Mouse (Mus musculus): Measurements from ENCODE around the gene Prr5. TPM values are rescaled to one million over a fixed set of nuclear protein-coding genes. Genes with fewer than 3 reads are reported as not detected.
"Not testable (repeated sequence)": the region's sequence is repeated elsewhere in the genome, so short reads cannot be mapped to it uniquely, and the experiment has no call there.

Prr5 gene
- polyA plus RNA-seq, 1 experiment from 2014 or later: 14.1 TPM

- 0 out of 2 replicates have a peak overlapping the region, but pooled peaks have one; percentile 15 for H3K27ac ChIP-seq
- peaks cover 16% of the 10 kb centered on the region for H3K4me1 ChIP-seq
- no peaks in the 10 kb centered on the region for H3K36me3 ChIP-seq (replicated peaks)
- WGBS: 83% methylated on average over 14 of the region's 14 CpGs
- H3K4me3 ChIP-seq: no peak overlapping the region
- no peak for DNase-seq (ENCODE audit: extremely low spot score, low spot score)
- no peaks in the 10 kb centered on the region for H3K9me3 ChIP-seq
- peaks cover 38% of the 10 kb centered on the region for H3K27me3 ChIP-seq (ENCODE audit: poor library complexity, severe bottlenecking)
Measured at GRCm38 (mm10) chr15:84712566-84713405, 43.4 kb downstream of the Prr5 start.

- Histone ChIP-seq H3K36me3 (replicated peaks) (no peaks in the 10 kb centered on the region), H3K9me3 (no peaks in the 10 kb centered on the region), H3K4me3 (peak overlapping the region; percentile 38), H3K27me3 (ENCODE audit: poor library complexity, severe bottlenecking) (peaks cover 57% of the 10 kb centered on the region), H3K4me1 (peaks cover 20% of the 10 kb centered on the region), H3K27ac (peak overlapping the region; percentile 80)
- peak; percentile 71 for DNase-seq (ENCODE audit: extremely low spot score, low spot score)
- 2% methylated on average over 17 of the region's 17 CpGs for WGBS
Measured at GRCm38 (mm10) chr15:84714730-84715129, 45.3 kb downstream of the Prr5 start.

GRCm38 (mm10) chr15:84715132-84715531 is 45.7 kb downstream of the Prr5 start:
- H3K36me3 ChIP-seq (replicated peaks): no peaks in the 10 kb centered on the region
- no peak for DNase-seq (ENCODE audit: extremely low spot score, low spot score)
- peaks cover 24% of the 10 kb centered on the region for H3K4me1 ChIP-seq
- no peaks in the 10 kb centered on the region for H3K9me3 ChIP-seq
- peak overlapping the region; percentile 80 for H3K27ac ChIP-seq
- WGBS: 45% methylated on average over 11 of the region's 11 CpGs
- H3K27me3 ChIP-seq (ENCODE audit: poor library complexity, severe bottlenecking): peaks cover 61% of the 10 kb centered on the region
- peak overlapping the region; percentile 38 for H3K4me3 ChIP-seq

GRCm38 (mm10) chr15:84717570-84718270 is 48.3 kb downstream of the Prr5 start:
- H3K27ac ChIP-seq; DNase-seq (ENCODE audit: extremely low spot score, low spot score); H3K4me3 ChIP-seq; H3K36me3 ChIP-seq (replicated peaks); H3K9me3 ChIP-seq: not testable (repeated sequence)
- 65% methylated on average over 6 of the region's 6 CpGs for WGBS
- peaks cover 77% of the 10 kb centered on the region for H3K27me3 ChIP-seq (ENCODE audit: poor library complexity, severe bottlenecking)
- peaks cover 31% of the 10 kb centered on the region for H3K4me1 ChIP-seq

- Histone ChIP-seq H3K27ac (no peak overlapping the region), H3K27me3 (ENCODE audit: poor library complexity, severe bottlenecking) (peaks cover 70% of the 10 kb centered on the region), H3K4me1 (peaks cover 31% of the 10 kb centered on the region), H3K4me3 (no peak overlapping the region), H3K36me3 (replicated peaks) (no peaks in the 10 kb centered on the region), H3K9me3 (no peaks in the 10 kb centered on the region)
- no peak for DNase-seq (ENCODE audit: extremely low spot score, low spot score)
- WGBS: 65% methylated on average over 3 of the region's 3 CpGs
Measured at GRCm38 (mm10) chr15:84718785-84719184, 49.4 kb downstream of the Prr5 start.

GRCm38 (mm10) chr15:84719791-84720190 is 50.4 kb downstream of the Prr5 start, which contains the start of gene Arhgap8:
Arhgap8 (plus strand) TSS chr15:84720052.
- WGBS: under 1% methylated on average over 24 of the region's 24 CpGs
- Histone ChIP-seq H3K36me3 (replicated peaks) (no peaks in the 10 kb centered on the region), H3K4me1 (peaks cover 25% of the 10 kb centered on the region), H3K27ac (peak within 1 kb of the TSS; percentile 56), H3K27me3 (ENCODE audit: poor library complexity, severe bottlenecking) (peaks cover 64% of the 10 kb centered on the region), H3K4me3 (peak within 1 kb of the TSS; percentile 46), H3K9me3 (no peaks in the 10 kb centered on the region)
- peak; percentile 24 for DNase-seq (ENCODE audit: extremely low spot score, low spot score)

- 5% methylated on average over 33 of the region's 33 CpGs for WGBS
- peaks cover 59% of the 10 kb centered on the region for H3K27me3 ChIP-seq (ENCODE audit: poor library complexity, severe bottlenecking)
- no peaks in the 10 kb centered on the region for H3K36me3 ChIP-seq (replicated peaks)
- H3K4me3 ChIP-seq: peak overlapping the region; percentile 46
- H3K27ac ChIP-seq: peak overlapping the region; percentile 56
- no peaks in the 10 kb centered on the region for H3K9me3 ChIP-seq
- DNase-seq (ENCODE audit: extremely low spot score, low spot score): peak; percentile 38
- H3K4me1 ChIP-seq: peaks cover 19% of the 10 kb centered on the region
Measured at GRCm38 (mm10) chr15:84720291-84721204, 51.1 kb downstream of the Prr5 start.

- WGBS: 86% methylated on average over 1 of the region's 1 CpGs
- Histone ChIP-seq H3K4me1 (peaks cover 27% of the 10 kb centered on the region), H3K27me3 (ENCODE audit: poor library complexity, severe bottlenecking) (peaks cover 41% of the 10 kb centered on the region)
- H3K27ac ChIP-seq; DNase-seq (ENCODE audit: extremely low spot score, low spot score); H3K4me3 ChIP-seq; H3K36me3 ChIP-seq (replicated peaks); H3K9me3 ChIP-seq: not testable (repeated sequence)
Measured at GRCm38 (mm10) chr15:84723656-84724055, 54.2 kb downstream of the Prr5 start.

- Histone ChIP-seq H3K4me3 (no peak overlapping the region), H3K27me3 (ENCODE audit: poor library complexity, severe bottlenecking) (peaks cover 36% of the 10 kb centered on the region), H3K36me3 (replicated peaks) (no peaks in the 10 kb centered on the region), H3K9me3 (no peaks in the 10 kb centered on the region), H3K27ac (no peak overlapping the region), H3K4me1 (peaks cover 27% of the 10 kb centered on the region)
- no peak for DNase-seq (ENCODE audit: extremely low spot score, low spot score)
- WGBS: 66% methylated on average over 4 of the region's 4 CpGs
Measured at GRCm38 (mm10) chr15:84724199-84724598, 54.8 kb downstream of the Prr5 start.

GRCm38 (mm10) chr15:84729685-84730084 is 60.3 kb downstream of the Prr5 start:
- no peak overlapping the region for H3K4me3 ChIP-seq
- H3K27ac ChIP-seq: no peak overlapping the region
- H3K9me3 ChIP-seq: no peaks in the 10 kb centered on the region
- DNase-seq (ENCODE audit: extremely low spot score, low spot score): no peak
- peaks cover 4% of the 10 kb centered on the region; the same call in 1 of the 2 replicates for H3K27me3 ChIP-seq (ENCODE audit: poor library complexity, severe bottlenecking)
- peaks cover 18% of the 10 kb centered on the region for H3K4me1 ChIP-seq
- H3K36me3 ChIP-seq (replicated peaks): no peaks in the 10 kb centered on the region
- 80% methylated on average over 6 of the region's 6 CpGs for WGBS

GRCm38 (mm10) chr15:84730893-84731292 is 61.5 kb downstream of the Prr5 start:
- H3K36me3 ChIP-seq (replicated peaks): no peaks in the 10 kb centered on the region
- H3K27me3 ChIP-seq (ENCODE audit: poor library complexity, severe bottlenecking): peaks cover 4% of the 10 kb centered on the region; the same call in 1 of the 2 replicates
- WGBS: 83% methylated on average over 1 of the region's 1 CpGs
- peaks cover 18% of the 10 kb centered on the region for H3K4me1 ChIP-seq
- H3K27ac ChIP-seq: 0 out of 2 replicates have a peak overlapping the region, but pooled peaks have one; percentile 2
- no peak for DNase-seq (ENCODE audit: extremely low spot score, low spot score)
- no peaks in the 10 kb centered on the region for H3K9me3 ChIP-seq
- H3K4me3 ChIP-seq: no peak overlapping the region

All from forebrain, embryonic 10.5 days (tissue).